Mouse (Mus musculus): ENCODE data around the gene Fgfr2. TPM values are rescaled to one million over a fixed set of nuclear protein-coding genes. Genes with fewer than 3 reads are reported as not detected.
A peak's percentile ranks its signal among the peaks of the same experiment; 100 is the strongest.

Fgfr2 gene
- polyA plus RNA-seq, 1 experiment: 14.7 TPM

DNA sequence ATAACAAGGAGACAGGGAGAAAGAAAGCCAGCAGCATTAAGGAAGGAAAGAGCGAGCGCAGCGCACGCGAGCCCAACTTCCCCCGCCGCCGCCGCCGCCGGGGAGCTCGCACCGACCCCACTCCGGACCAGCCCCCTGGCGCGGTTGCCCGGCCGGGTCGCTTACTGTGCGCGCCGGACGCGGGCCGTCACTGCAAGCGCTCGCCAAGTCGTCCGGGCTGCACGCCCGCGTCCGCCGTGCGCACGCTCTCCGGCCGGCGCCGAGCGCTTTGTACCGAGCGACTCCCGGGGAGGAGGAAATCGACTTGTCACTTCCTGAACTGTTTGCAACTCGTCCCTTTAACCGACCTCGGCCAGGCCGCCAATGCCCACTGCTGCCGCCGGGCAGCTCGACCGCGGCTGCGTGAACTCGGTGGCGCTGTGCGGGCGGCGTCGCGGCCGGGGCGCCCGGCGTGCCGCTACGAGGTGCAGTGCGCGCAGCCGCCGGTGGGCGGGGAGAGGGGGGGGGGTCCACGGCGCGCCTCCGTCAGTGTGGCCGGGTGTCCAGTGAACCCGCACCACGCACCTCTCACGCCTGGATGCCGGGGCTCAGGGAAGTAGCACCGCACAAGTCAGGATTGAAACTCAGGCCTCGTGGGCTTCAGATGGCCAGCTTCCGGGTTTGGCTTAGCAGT lies 309.6 kb downstream of the Fgfr2 start, which contains the start of gene Fam53b:
TSS of gene Fam53b (minus strand) at position 471 of the 673 bp plus-strand sequence.
- Histone ChIP-seq H3K4me3 (ENCODE audit: low read depth, low read length) (peak within 1 kb of the TSS; percentile 81), H3K4me1 (ENCODE audit: control insufficient read depth, insufficient read depth, insufficient read length, low read length) (peaks cover 12% of the 10 kb centered on the region), H3K27me3 (ENCODE audit: control insufficient read depth, insufficient read depth, low read length) (no peaks in the 10 kb centered on the region), H3K27ac (ENCODE audit: insufficient read depth, low read depth, low read length) (peak within 1 kb of the TSS; percentile 99), H3K36me3 (ENCODE audit: control insufficient read depth, insufficient read depth, low read length) (no peaks in the 10 kb centered on the region)
- peak; percentile 32; the same call in 1 of the 2 replicates for TF ChIP-seq CTCF (IDR thresholded peaks at IDR 0.05; ENCODE audit: extremely low read depth, insufficient read length, insufficient replicate concordance, low read depth, low read length)
- peak; percentile 24; the same call in 1 of the 2 replicates for TF ChIP-seq POLR2A (IDR thresholded peaks at IDR 0.05; ENCODE audit: low read depth, low read length)
- 1% methylated on average over 83 of the region's 85 CpGs for WGBS

GRCm38 (mm10) chr7:132812619-132813415 lies 310.3 kb downstream of the Fgfr2 start:
- Histone ChIP-seq H3K36me3 (ENCODE audit: control insufficient read depth, insufficient read depth, low read length) (no peaks in the 10 kb centered on the region), H3K4me3 (ENCODE audit: low read depth, low read length) (peak overlapping the region; percentile 81), H3K27me3 (ENCODE audit: control insufficient read depth, insufficient read depth, low read length) (no peaks in the 10 kb centered on the region), H3K27ac (ENCODE audit: insufficient read depth, low read depth, low read length) (peak overlapping the region; percentile 99), H3K4me1 (ENCODE audit: control insufficient read depth, insufficient read depth, insufficient read length, low read length) (peaks cover 14% of the 10 kb centered on the region)
- no peak for TF ChIP-seq CTCF (IDR thresholded peaks at IDR 0.05; ENCODE audit: extremely low read depth, insufficient read length, insufficient replicate concordance, low read depth, low read length)
- TF ChIP-seq POLR2A (IDR thresholded peaks at IDR 0.05; ENCODE audit: low read depth, low read length): no peak
- under 1% methylated on average over 59 of the region's 59 CpGs for WGBS

DNA sequence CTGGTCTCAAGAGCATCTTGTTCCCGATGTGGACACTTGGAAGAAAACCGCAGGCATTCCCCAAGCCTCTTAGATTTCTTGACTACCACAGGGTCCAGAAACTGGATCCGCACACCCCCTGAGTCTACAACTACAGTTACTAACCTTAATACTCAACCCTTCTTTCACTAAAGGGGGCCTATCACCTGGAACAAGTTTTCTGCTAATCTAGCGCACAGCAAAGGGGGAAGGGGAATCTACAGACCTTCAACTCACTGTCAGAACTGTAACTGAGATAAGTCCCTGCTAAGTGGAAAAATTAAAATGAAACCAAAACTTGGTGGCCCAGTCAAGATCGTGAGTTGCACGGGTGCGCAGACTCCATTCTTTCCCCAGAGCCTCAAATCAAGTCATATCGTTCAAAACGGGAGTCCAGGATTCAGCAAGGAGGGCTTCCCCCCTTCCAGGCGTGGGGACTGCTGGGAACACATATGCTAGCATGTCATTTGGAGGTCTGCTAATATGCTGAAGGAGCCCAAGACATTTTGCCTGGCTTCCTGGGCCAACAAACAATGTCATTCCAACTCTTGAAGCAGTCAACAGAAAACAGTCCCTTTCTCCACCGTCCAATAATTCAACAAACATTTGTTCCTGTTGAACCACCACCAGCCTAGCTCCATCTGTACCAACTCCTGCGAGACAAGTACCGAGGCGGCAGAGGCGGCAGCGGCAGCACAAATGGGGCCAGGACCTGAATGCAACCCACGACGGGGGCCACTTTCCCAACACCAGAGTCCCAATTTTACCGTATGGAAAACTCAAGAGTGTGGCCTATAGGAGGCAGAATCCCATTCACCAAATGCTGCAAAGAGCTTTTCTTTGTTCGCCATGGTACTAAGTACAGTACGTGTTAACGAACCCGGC lies 311.2 kb downstream of the Fgfr2 start:
- H3K4me3 ChIP-seq (ENCODE audit: low read depth, low read length): peak overlapping the region; percentile 81
- H3K27me3 ChIP-seq (ENCODE audit: control insufficient read depth, insufficient read depth, low read length): no peaks in the 10 kb centered on the region
- peaks cover 16% of the 10 kb centered on the region for H3K4me1 ChIP-seq (ENCODE audit: control insufficient read depth, insufficient read depth, insufficient read length, low read length)
- 4% methylated on average over 23 of the region's 23 CpGs for WGBS
- TF ChIP-seq CTCF (IDR thresholded peaks at IDR 0.05; ENCODE audit: extremely low read depth, insufficient read length, insufficient replicate concordance, low read depth, low read length): no peak
- TF ChIP-seq POLR2A (IDR thresholded peaks at IDR 0.05; ENCODE audit: low read depth, low read length): peak; percentile 23
- H3K27ac ChIP-seq (ENCODE audit: insufficient read depth, low read depth, low read length): peak overlapping the region; percentile 99
- no peaks in the 10 kb centered on the region for H3K36me3 ChIP-seq (ENCODE audit: control insufficient read depth, insufficient read depth, low read length)

- Histone ChIP-seq H3K4me3 (ENCODE audit: low read depth, low read length) (no peak overlapping the region), H3K4me1 (ENCODE audit: control insufficient read depth, insufficient read depth, insufficient read length, low read length) (peaks cover 21% of the 10 kb centered on the region), H3K27ac (ENCODE audit: insufficient read depth, low read depth, low read length) (peak overlapping the region; percentile 84), H3K36me3 (ENCODE audit: control insufficient read depth, insufficient read depth, low read length) (no peaks in the 10 kb centered on the region; the same call in 1 of the 2 replicates), H3K27me3 (ENCODE audit: control insufficient read depth, insufficient read depth, low read length) (no peaks in the 10 kb centered on the region)
- WGBS: 11% methylated on average over 1 of the region's 1 CpGs
- TF ChIP-seq POLR2A (IDR thresholded peaks at IDR 0.05; ENCODE audit: low read depth, low read length) (no peak), CTCF (IDR thresholded peaks at IDR 0.05; ENCODE audit: extremely low read depth, insufficient read length, insufficient replicate concordance, low read depth, low read length) (peak; percentile 93)
Measured at GRCm38 (mm10) chr7:132810879-132811278, 312.3 kb downstream of the Fgfr2 start.

- Histone ChIP-seq H3K4me3 (ENCODE audit: low read depth, low read length) (0 out of 2 replicates have a peak overlapping the region, but pooled peaks have one; percentile 6), H3K4me1 (ENCODE audit: control insufficient read depth, insufficient read depth, insufficient read length, low read length) (peaks cover 25% of the 10 kb centered on the region), H3K36me3 (ENCODE audit: control insufficient read depth, insufficient read depth, low read length) (no peaks in the 10 kb centered on the region; the same call in 1 of the 2 replicates), H3K27me3 (ENCODE audit: control insufficient read depth, insufficient read depth, low read length) (no peaks in the 10 kb centered on the region), H3K27ac (ENCODE audit: insufficient read depth, low read depth, low read length) (peak overlapping the region; percentile 84)
- TF ChIP-seq POLR2A (IDR thresholded peaks at IDR 0.05; ENCODE audit: low read depth, low read length) (no peak; the same call in 1 of the 2 replicates), CTCF (IDR thresholded peaks at IDR 0.05; ENCODE audit: extremely low read depth, insufficient read length, insufficient replicate concordance, low read depth, low read length) (no peak)
- WGBS: 15% methylated on average over 6 of the region's 6 CpGs
Measured at GRCm38 (mm10) chr7:132810368-132810767, 312.8 kb downstream of the Fgfr2 start.

DNA sequence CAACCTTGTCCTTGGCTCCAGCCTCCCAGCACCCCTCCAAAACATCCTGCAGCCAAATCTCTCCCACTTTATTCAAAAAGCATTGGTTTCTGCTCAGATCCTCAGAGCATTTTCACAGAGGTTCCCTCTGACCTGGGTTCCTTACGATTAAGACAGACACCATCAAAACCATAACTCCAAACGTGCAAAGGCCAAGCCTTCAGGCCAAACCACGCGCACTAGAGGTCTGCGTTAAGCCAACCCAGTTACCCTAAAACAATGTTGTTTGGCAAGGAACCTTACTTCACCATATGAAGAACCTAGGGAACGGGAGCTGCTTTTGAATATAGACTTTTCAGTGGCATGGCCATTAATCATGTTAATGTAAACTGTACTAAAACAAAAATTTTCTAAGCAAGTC lies 313.4 kb downstream of the Fgfr2 start:
- TF ChIP-seq POLR2A (IDR thresholded peaks at IDR 0.05; ENCODE audit: low read depth, low read length) (no peak), CTCF (IDR thresholded peaks at IDR 0.05; ENCODE audit: extremely low read depth, insufficient read length, insufficient replicate concordance, low read depth, low read length) (no peak)
- Histone ChIP-seq H3K27me3 (ENCODE audit: control insufficient read depth, insufficient read depth, low read length) (no peaks in the 10 kb centered on the region), H3K4me3 (ENCODE audit: low read depth, low read length) (no peak overlapping the region), H3K27ac (ENCODE audit: insufficient read depth, low read depth, low read length) (no peak overlapping the region), H3K36me3 (ENCODE audit: control insufficient read depth, insufficient read depth, low read length) (no peaks in the 10 kb centered on the region; the same call in 1 of the 2 replicates), H3K4me1 (ENCODE audit: control insufficient read depth, insufficient read depth, insufficient read length, low read length) (peaks cover 30% of the 10 kb centered on the region)
- 44% methylated on average over 6 of the region's 6 CpGs for WGBS

Data from small intestine, adult 2 months (tissue).